Mouse (Mus musculus): ENCODE data around the gene Enthd1. TPM values are rescaled to one million over a fixed set of nuclear protein-coding genes. Genes with fewer than 3 reads are reported as not detected.

Gene Enthd1
- polyA plus RNA-seq, 1 experiment from 2014 or later = not detected

- Histone ChIP-seq H3K4me1 (ENCODE audit: control insufficient read depth, insufficient read depth, low read length) (peaks cover 10% of the 10 kb centered on the region), H3K27me3 (ENCODE audit: control insufficient read depth, insufficient read depth, low read length) (no peaks in the 10 kb centered on the region), H3K9me3 (replicated peaks; ENCODE audit: control insufficient read depth, low read length) (no peaks in the 10 kb centered on the region), H3K4me3 (ENCODE audit: low read length) (no peak overlapping the region), H3K9ac (ENCODE audit: low read length) (no peak overlapping the region), H3K27ac (ENCODE audit: low read length) (no peak overlapping the region), H3K36me3 (ENCODE audit: control insufficient read depth, insufficient read depth) (no peaks in the 10 kb centered on the region), H3K4me2 (ENCODE audit: low read depth, low read length) (no peak overlapping the region)
- ATAC-seq (replicated peaks; ENCODE audit: extremely low read depth, insufficient read depth, low FRiP score) = no peak
- WGBS = 75% methylated on average over 4 of the region's 4 CpGs
Measured at GRCm38 (mm10) chr15:80557745-80558144, 7.2 kb downstream of the Enthd1 start.

- H3K27me3 ChIP-seq (ENCODE audit: control insufficient read depth, insufficient read depth, low read length) = no peaks in the 10 kb centered on the region
- no peak overlapping the region for H3K27ac ChIP-seq (ENCODE audit: low read length)
- H3K4me2 ChIP-seq (ENCODE audit: low read depth, low read length) = no peak overlapping the region
- peaks cover 5% of the 10 kb centered on the region for H3K4me1 ChIP-seq (ENCODE audit: control insufficient read depth, insufficient read depth, low read length)
- H3K9me3 ChIP-seq (replicated peaks; ENCODE audit: control insufficient read depth, low read length) = no peaks in the 10 kb centered on the region
- no peaks in the 10 kb centered on the region for H3K36me3 ChIP-seq (ENCODE audit: control insufficient read depth, insufficient read depth)
- 32% methylated on average over 2 of the region's 2 CpGs for WGBS
- no peak overlapping the region for H3K9ac ChIP-seq (ENCODE audit: low read length)
- no peak for ATAC-seq (replicated peaks; ENCODE audit: extremely low read depth, insufficient read depth, low FRiP score)
- no peak overlapping the region for H3K4me3 ChIP-seq (ENCODE audit: low read length)
Measured at GRCm38 (mm10) chr15:80556021-80556420, 8.9 kb downstream of the Enthd1 start.

- Histone ChIP-seq H3K4me1 (ENCODE audit: control insufficient read depth, insufficient read depth, low read length) (peaks cover 3% of the 10 kb centered on the region; the same call in 1 of the 2 replicates), H3K4me2 (ENCODE audit: low read depth, low read length) (no peak overlapping the region), H3K27ac (ENCODE audit: low read length) (no peak overlapping the region), H3K4me3 (ENCODE audit: low read length) (no peak overlapping the region), H3K27me3 (ENCODE audit: control insufficient read depth, insufficient read depth, low read length) (no peaks in the 10 kb centered on the region), H3K9me3 (replicated peaks; ENCODE audit: control insufficient read depth, low read length) (no peaks in the 10 kb centered on the region), H3K9ac (ENCODE audit: low read length) (no peak overlapping the region), H3K36me3 (ENCODE audit: control insufficient read depth, insufficient read depth) (no peaks in the 10 kb centered on the region)
- 87% methylated on average over 6 of the region's 6 CpGs for WGBS
- no peak for ATAC-seq (replicated peaks; ENCODE audit: extremely low read depth, insufficient read depth, low FRiP score)
Measured at GRCm38 (mm10) chr15:80554860-80555822, 9.8 kb downstream of the Enthd1 start.

GRCm38 (mm10) chr15:80545430-80545829 is 19.5 kb downstream of the Enthd1 start:
- H3K4me3 ChIP-seq (ENCODE audit: low read length) = no peak overlapping the region
- H3K27me3 ChIP-seq (ENCODE audit: control insufficient read depth, insufficient read depth, low read length) = no peaks in the 10 kb centered on the region
- 48% methylated on average over 6 of the region's 6 CpGs for WGBS
- ATAC-seq (replicated peaks; ENCODE audit: extremely low read depth, insufficient read depth, low FRiP score) = no peak
- no peaks in the 10 kb centered on the region for H3K4me1 ChIP-seq (ENCODE audit: control insufficient read depth, insufficient read depth, low read length)
- H3K9me3 ChIP-seq (replicated peaks; ENCODE audit: control insufficient read depth, low read length) = no peaks in the 10 kb centered on the region
- H3K9ac ChIP-seq (ENCODE audit: low read length) = no peak overlapping the region
- no peak overlapping the region for H3K27ac ChIP-seq (ENCODE audit: low read length)
- H3K36me3 ChIP-seq (ENCODE audit: control insufficient read depth, insufficient read depth) = no peaks in the 10 kb centered on the region
- no peak overlapping the region for H3K4me2 ChIP-seq (ENCODE audit: low read depth, low read length)

GRCm38 (mm10) chr15:80544115-80544514 is 20.8 kb downstream of the Enthd1 start:
- H3K9ac ChIP-seq (ENCODE audit: low read length) = no peak overlapping the region
- H3K4me2 ChIP-seq (ENCODE audit: low read depth, low read length) = no peak overlapping the region
- H3K27me3 ChIP-seq (ENCODE audit: control insufficient read depth, insufficient read depth, low read length) = no peaks in the 10 kb centered on the region
- H3K4me1 ChIP-seq (ENCODE audit: control insufficient read depth, insufficient read depth, low read length) = no peaks in the 10 kb centered on the region
- 38% methylated on average over 3 of the region's 3 CpGs for WGBS
- no peak overlapping the region for H3K4me3 ChIP-seq (ENCODE audit: low read length)
- H3K36me3 ChIP-seq (ENCODE audit: control insufficient read depth, insufficient read depth) = no peaks in the 10 kb centered on the region
- H3K27ac ChIP-seq (ENCODE audit: low read length) = no peak overlapping the region
- H3K9me3 ChIP-seq (replicated peaks; ENCODE audit: control insufficient read depth, low read length) = no peaks in the 10 kb centered on the region
- no peak for ATAC-seq (replicated peaks; ENCODE audit: extremely low read depth, insufficient read depth, low FRiP score)

- no peak overlapping the region for H3K4me3 ChIP-seq (ENCODE audit: low read length)
- H3K4me2 ChIP-seq (ENCODE audit: low read depth, low read length) = no peak overlapping the region
- no peaks in the 10 kb centered on the region for H3K36me3 ChIP-seq (ENCODE audit: control insufficient read depth, insufficient read depth)
- no peaks in the 10 kb centered on the region for H3K4me1 ChIP-seq (ENCODE audit: control insufficient read depth, insufficient read depth, low read length)
- peak overlapping the region; percentile 61 for H3K27ac ChIP-seq (ENCODE audit: low read length)
- peak; percentile 45; the same call in 1 of the 2 replicates for ATAC-seq (replicated peaks; ENCODE audit: extremely low read depth, insufficient read depth, low FRiP score)
- H3K9ac ChIP-seq (ENCODE audit: low read length) = no peak overlapping the region
- WGBS = 76% methylated on average over 7 of the region's 7 CpGs
- H3K9me3 ChIP-seq (replicated peaks; ENCODE audit: control insufficient read depth, low read length) = no peaks in the 10 kb centered on the region
- no peaks in the 10 kb centered on the region for H3K27me3 ChIP-seq (ENCODE audit: control insufficient read depth, insufficient read depth, low read length)
Measured at GRCm38 (mm10) chr15:80538671-80539340, 26.1 kb downstream of the Enthd1 start.

- 0 out of 2 replicates have a peak overlapping the region, but pooled peaks have one; percentile 46 for H3K27ac ChIP-seq (ENCODE audit: low read length)
- WGBS = 88% methylated on average over 2 of the region's 2 CpGs
- H3K9ac ChIP-seq (ENCODE audit: low read length) = no peak overlapping the region
Measured at GRCm38 (mm10) chr15:80538075-80538474, 26.9 kb downstream of the Enthd1 start.

GRCm38 (mm10) chr15:80536051-80536450 is 28.9 kb downstream of the Enthd1 start:
- Histone ChIP-seq H3K4me2 (ENCODE audit: low read depth, low read length) (no peak overlapping the region), H3K27ac (ENCODE audit: low read length) (no peak overlapping the region), H3K36me3 (ENCODE audit: control insufficient read depth, insufficient read depth) (no peaks in the 10 kb centered on the region), H3K9ac (ENCODE audit: low read length) (no peak overlapping the region), H3K4me1 (ENCODE audit: control insufficient read depth, insufficient read depth, low read length) (no peaks in the 10 kb centered on the region), H3K27me3 (ENCODE audit: control insufficient read depth, insufficient read depth, low read length) (no peaks in the 10 kb centered on the region), H3K9me3 (replicated peaks; ENCODE audit: control insufficient read depth, low read length) (no peaks in the 10 kb centered on the region), H3K4me3 (ENCODE audit: low read length) (no peak overlapping the region)
- WGBS = 70% methylated on average over 2 of the region's 2 CpGs
- no peak for ATAC-seq (replicated peaks; ENCODE audit: extremely low read depth, insufficient read depth, low FRiP score)

More at GRCm38 (mm10) chr15:80538075-80538474, 26.9 kb downstream of the Enthd1 start:
- H3K36me3 ChIP-seq (ENCODE audit: control insufficient read depth, insufficient read depth) = no peaks in the 10 kb centered on the region
- H3K27me3 ChIP-seq (ENCODE audit: control insufficient read depth, insufficient read depth, low read length) = no peaks in the 10 kb centered on the region
- H3K9me3 ChIP-seq (replicated peaks; ENCODE audit: control insufficient read depth, low read length) = no peaks in the 10 kb centered on the region
- H3K4me3 ChIP-seq (ENCODE audit: low read length) = no peak overlapping the region
- no peak for ATAC-seq (replicated peaks; ENCODE audit: extremely low read depth, insufficient read depth, low FRiP score)
- H3K4me1 ChIP-seq (ENCODE audit: control insufficient read depth, insufficient read depth, low read length) = no peaks in the 10 kb centered on the region
- no peak overlapping the region for H3K4me2 ChIP-seq (ENCODE audit: low read depth, low read length)

- Histone ChIP-seq H3K4me1 (ENCODE audit: control insufficient read depth, insufficient read depth, low read length) (no peaks in the 10 kb centered on the region), H3K27ac (ENCODE audit: low read length) (no peak overlapping the region)
- no peak for ATAC-seq (replicated peaks; ENCODE audit: extremely low read depth, insufficient read depth, low FRiP score)
Measured at GRCm38 (mm10) chr15:80533274-80533673, 31.7 kb downstream of the Enthd1 start.

More at GRCm38 (mm10) chr15:80533274-80533673, 31.7 kb downstream of the Enthd1 start:
- Histone ChIP-seq H3K4me3 (ENCODE audit: low read length) (no peak overlapping the region), H3K9me3 (replicated peaks; ENCODE audit: control insufficient read depth, low read length) (no peaks in the 10 kb centered on the region), H3K27me3 (ENCODE audit: control insufficient read depth, insufficient read depth, low read length) (no peaks in the 10 kb centered on the region), H3K9ac (ENCODE audit: low read length) (no peak overlapping the region), H3K36me3 (ENCODE audit: control insufficient read depth, insufficient read depth) (no peaks in the 10 kb centered on the region), H3K4me2 (ENCODE audit: low read depth, low read length) (no peak overlapping the region)
- 51% methylated on average over 6 of the region's 6 CpGs for WGBS

All from heart, embryonic 16.5 days (tissue).